Mouse (Mus musculus) embryo, embryonic 9.5 days (tissue): ENCODE results near the gene Higd1c.
A peak's percentile ranks its signal among the peaks of the same experiment; 100 is the strongest.
"Not testable (repeated sequence)": the region's sequence is repeated elsewhere in the genome, so short reads cannot be mapped to it uniquely, and the experiment has no call there.

Experiments
- DNase-seq: peaks from one replicate; pipeline ENCODE4 v3.0.0-alpha.2; 2017; ENCODE audit errors: extremely low spot score

The Higd1c gene

DNA sequence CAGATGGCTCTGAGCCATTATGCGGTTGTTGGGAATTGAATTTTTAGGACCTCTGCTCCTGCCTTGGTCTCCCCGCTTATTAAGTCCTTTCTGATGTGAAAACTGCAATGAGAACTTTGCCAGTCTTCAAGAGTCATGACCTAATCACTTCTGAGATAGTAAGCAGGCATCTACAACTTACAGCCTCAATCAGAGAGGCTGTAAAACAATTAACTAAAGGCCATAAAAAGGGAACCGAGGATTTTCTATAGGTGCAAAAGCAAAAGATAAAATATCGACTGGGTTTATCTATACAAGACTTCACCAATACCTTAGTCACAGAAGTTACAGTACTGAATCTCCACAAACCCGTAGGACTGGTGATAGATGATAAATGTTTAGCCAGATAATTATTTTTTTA is 8.5 kb upstream of the Higd1c start:
- DNase-seq: no peak

DNA sequence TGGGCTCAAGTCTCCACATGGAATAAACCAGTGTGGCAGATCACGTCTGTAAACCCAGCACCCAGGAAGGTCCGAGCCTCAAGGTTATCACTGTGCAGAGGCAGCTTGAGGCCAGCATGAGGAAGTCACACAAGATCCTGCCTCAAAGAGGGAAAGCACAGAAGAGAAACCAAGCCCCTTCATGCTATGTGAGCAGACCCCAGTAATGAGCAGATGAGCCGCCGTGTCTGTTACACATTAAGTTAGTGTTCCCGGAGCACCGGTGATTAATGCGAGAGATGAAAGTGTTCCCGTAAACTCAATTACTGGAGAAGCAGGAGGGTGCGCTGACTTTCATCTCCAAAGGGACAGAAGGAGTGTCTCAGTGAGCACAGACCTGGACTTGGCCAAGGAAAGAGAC is 1.6 kb downstream of the Higd1c start:
- not testable (repeated sequence) for DNase-seq

DNA sequence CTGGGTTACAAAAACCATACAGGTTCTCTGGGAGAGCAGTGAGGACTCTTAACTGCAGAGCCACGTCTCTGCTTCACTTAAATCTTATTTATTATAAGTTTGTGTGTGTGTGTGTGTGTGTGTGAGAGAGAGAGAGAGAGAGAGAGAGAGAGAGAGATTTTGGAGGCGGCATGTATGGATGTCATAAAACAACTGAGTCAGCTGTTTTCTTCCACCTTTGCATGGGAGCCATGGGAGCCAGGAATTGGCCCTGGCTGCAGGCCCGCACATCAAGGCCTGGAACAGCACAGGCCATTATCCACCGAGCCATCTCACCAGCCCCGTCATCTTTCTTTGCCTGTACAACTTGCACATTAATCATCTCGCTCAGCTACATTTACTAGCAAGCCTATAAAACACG is 2.8 kb downstream of the Higd1c start:
- no peak for DNase-seq

DNA sequence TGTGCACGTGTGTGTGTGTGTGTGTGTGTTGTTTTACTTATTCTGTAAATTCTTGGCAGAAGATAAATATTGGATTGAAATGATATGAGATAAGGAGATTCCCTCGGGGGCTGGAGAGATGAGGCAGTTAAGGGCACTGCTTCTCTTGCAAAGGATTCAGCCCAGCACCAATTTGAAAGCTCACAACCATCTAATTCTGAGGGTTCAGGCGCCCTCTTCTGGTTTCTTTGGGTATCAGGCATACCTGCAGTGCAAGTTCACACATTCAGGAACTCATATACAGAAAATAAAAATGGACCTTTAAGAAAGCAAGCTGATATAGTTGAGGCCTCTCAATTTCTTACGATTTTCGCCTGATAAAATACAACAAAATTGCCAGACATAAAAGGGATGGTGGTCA is 10.7 kb downstream of the Higd1c start:
- peak; percentile 63 for DNase-seq

DNA sequence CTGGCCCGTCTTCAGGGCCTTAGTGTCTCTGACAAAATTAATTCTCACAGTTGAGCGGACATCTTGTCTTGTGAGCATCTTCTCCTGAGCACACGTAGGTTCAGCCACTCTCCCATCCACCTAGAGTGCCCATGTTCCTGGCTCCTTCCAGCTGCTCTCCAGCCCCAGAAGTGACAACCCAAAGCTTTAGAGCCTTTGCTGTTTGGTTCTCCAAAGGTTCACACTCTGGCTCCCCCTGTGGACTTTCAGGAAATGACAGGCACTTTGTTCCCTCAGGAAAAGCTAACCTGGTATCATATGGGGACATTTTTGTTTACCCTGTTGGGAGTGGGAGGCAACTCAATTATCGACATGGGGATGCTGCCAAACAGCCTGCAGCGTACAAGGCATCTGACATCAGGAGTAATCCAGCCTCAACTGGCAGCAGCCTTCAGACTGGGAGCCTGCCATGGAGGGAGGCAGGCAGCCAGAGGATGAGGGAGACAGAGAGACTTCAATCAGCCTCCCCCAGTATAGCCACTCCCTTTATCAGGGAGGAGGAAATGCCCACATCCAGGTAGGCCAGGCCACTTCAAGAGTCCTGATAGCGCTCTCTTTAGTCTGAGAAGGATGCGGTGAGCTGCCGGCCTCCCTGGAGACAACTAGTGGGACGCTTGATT is 13.6 kb downstream of the Higd1c start:
- DNase-seq: not testable (repeated sequence)

DNA sequence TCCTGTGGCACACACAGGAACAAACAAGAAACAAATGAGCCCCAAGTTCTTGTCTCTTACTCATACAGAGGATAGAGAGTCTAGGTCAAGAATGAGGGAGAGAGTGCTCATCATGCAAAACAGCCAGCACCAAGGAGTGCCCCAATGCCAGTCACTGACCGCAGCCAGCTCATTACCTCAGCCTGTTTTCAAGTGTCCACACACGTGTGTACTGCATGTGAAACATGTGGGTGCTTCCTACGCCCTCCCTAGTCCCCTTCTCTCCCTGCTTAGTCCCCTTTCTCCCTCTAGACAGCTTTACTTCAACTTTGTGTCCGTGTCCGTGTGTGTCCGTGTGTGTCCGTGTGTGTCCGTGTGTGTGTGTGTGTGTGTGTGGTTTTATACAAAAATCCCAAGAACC is 15.3 kb downstream of the Higd1c start:
- no peak for DNase-seq

DNA sequence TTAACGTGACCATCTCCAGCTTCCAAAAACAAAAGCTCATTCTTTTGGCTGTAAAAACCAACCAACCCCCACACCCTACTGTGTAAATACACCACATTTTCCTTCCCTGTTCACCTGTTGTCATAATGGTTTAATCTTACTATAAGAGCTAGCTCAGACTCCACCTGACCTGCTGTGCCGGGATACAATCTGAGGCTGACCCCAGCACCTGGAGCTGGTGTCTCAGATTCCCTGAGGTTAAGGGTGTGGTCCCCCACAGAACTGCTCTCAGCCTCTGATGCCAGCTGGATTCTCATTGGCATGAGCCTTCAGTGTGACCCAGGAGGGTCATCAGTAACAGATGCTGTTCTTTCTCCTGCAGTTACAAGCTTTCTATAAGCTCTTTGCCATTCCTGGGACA is 15.8 kb downstream of the Higd1c start:
- DNase-seq: no peak

DNA sequence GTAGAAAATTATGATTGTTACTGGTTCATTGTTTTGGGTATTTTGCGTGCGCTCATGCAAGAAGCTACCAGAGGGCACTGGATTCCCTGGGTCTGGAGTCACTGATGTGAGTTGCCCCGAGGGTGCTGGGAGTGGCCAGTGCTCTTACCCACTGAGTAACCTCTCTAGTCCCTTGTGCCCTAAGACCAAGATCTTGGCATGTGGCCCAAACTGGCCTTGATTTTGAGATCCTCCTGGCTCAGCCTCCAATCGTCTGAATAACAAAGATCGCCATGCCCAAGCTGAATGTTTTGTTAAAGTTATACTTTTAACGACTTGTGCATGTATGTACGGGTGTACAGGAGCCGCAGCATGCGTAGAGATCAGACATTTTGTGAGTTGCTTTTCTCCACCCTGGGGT is 21.4 kb downstream of the Higd1c start:
- DNase-seq: no peak

DNA sequence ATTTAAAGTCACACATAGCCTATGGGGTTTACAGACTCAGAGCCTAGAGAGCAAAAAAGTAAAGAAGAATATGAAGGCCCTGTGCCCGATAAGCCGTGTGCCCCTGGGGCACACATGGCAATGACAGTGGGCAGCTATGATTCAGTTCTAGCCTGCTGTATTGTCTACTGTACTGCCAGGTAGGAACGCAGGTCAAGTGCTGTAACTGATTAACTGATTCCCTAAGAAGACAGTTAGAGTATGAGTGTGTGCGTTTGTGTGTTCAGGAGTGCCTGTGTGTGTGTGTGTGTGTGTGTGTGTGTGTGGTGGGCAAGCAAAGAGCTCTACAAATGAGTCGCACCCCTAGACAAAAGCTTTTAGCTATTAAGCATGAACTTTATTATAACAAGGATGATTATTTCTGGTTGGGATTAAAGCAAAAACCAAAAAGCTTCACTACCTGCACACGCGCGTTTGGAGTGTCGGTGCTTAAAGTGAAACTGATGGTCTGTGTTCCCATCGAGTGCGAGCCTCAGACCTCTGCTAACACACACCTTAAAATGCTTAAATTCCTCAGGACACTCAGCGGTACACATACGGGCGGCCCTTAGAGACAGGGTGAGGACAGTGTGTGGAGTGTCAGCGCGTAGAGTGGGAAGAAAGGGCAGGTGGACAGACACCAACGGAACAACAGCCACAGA is 23.3 kb downstream of the Higd1c start:
- DNase-seq: no peak

DNA sequence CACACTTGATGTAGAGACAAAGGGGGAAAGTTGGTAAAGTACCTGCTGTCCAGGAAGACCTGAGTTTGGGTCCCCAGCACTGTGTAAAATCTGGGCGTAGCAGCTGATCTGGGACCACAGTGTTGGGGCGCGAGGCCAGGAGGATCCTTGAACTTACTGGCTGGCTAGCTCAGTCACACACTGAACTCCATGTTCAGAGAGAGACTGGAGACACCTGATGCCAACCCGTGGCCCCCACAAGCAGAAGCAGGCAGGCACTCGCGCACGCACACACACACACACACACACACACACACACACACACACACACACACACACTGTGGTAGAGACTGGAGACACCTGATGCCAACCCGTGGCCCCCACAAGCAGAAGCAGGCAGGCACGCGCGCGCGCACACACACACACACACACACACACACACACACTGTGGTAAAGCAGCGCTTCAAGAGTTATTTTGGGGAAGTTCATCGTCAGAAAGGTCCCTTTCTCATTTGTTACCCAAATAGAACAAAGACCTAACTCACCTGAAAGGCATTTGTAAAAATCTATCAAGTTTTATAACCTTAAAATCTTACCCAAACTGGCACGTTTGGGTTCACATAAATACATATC is 24.0 kb downstream of the Higd1c start:
- no peak for DNase-seq

DNA sequence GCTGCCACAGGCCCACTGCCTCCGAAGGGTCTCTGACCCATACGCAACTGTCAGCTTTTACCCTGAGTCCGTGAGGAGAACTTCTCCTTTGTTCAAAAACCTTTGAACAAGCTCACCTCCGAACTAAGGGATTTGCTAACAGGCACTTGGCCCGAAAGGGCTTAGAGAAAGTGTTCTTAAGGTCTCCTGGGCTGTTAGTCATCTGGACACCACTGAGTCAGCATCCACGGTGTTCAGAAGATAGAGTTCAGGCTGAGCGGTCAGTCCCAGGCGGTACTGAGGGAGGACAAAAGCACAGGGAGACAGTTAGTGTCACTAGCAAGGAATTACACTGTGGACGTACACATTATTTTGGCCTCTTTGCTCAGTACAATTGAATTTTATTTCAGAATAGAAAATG is 24.5 kb downstream of the Higd1c start:
- no peak for DNase-seq

DNA sequence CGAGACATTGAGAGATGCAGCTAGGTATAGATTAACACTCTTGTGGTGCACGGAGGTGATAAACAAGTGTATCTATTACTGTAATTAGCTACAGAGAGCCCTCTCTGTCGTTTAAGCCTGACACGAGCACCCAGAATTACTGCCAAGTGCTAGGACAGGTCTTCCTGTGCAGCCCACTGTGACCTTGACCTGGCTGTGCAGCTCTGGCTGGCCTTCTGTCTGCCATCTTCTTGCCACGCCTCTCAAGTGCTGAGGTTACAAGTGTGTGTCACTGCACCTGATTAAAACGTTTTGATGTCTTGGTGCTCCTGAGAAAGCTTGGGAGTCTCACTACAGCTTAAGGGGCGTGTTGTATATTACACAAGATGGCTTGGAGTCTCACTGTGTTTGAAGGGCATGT is 26.7 kb downstream of the Higd1c start:
- DNase-seq: no peak

DNA sequence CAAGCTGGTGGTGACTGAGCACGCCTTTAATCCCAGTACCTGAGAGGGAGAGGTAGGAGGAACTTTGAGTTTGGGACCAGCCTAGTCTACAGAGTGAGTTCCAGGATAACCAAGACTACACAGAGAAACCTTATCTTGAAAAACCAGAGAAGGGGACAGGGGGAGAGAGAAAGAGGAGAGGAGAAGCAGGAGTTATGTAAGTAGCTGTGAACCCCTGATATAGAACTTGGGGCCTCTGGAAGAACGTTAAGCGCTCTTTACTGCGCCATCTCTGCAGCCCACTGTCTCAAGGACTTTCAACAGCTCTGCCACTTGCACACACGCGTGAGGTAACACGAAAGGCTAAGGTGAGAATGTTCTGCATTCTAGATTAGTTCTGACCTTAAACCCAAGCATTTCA is 27.3 kb downstream of the Higd1c start:
- no peak for DNase-seq

DNA sequence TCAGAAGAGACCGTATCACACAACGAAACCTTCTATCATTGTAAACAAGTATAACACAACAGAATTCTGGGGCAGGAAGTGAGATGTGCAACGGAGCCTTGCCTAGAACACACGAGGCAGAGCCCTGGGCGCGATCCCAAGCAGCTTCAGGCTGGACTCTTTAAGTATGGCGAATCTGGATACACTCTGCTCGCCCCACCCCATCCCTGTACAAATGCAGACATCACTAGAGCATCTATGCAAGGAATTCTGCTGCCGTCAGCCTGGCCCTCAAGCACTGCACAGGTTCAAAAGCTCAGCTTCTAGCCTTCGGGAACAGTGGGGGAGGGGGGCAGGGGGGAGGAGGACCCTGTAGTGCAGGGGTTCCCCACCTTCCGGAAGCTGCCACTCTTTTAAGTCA is 28.7 kb downstream of the Higd1c start:
- no peak for DNase-seq

DNA sequence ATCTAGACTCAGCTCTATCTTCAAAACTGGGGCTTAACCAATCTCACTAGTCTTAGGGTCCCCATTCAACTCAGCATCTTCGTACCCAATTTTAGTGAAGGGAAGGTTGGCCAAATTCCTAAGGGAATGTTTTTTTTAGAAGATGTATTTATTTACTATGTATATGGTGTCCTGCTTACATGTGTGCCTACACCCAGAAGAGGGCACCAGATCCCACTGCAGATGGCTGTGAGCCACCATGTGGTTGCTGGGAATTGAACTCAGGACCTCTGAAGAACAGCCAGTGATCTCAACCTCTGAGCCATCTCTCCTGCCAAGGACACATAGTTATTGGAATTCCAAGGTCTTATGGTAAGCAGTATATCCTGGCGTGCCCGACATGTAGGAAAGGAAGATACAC is 31.2 kb downstream of the Higd1c start:
- DNase-seq: no peak

DNA sequence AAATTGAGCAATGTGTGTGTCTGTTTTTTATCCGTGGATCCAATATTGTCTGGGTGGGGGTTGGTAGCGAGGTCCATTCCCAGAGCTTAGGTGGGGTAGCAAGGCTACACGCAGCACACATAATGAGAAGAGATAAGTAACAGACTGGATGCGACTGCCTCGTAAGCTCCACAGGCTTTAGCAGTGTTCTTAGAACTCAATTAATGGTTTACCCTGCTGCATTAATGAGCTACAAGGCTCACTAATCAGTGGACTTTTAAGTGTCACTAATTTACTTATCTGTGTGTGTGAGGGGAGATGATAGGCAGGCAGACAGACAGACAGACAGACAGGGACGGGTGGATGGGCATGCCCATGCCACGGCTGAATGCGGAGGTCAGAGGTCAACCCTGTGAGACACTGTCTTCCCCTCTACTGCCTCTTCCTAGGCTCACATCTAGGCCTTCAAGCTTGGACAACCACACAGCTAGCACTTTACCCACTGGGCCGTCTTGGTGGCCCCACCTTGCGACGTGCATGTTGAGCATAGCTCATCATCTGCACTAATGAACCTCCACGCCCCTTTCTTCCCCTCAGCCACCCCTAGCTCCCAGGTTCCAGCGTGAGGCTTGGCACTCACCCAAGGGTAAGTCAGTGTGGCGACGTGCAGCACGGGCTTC is 36.4 kb downstream of the Higd1c start:
- no peak for DNase-seq

DNA sequence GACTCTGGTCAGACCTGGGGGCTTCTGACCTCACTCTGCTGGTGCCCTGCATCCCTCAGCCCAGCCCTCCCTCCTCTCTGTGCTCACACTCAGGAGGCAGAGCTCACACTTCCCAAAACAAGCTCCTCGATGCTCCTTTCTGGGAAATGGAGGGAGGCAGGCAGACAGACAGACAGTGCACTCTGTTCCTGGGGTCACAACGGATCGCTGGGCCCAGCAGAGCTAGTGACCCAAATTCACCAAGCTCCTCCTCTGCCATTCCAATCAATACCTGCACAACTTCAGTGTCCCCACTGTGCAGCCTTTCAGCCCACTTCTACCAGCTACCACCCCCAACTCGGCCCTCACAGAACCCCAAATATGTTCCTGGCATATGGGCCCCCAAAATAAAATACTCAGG is 37.5 kb downstream of the Higd1c start:
- DNase-seq: no peak

DNA sequence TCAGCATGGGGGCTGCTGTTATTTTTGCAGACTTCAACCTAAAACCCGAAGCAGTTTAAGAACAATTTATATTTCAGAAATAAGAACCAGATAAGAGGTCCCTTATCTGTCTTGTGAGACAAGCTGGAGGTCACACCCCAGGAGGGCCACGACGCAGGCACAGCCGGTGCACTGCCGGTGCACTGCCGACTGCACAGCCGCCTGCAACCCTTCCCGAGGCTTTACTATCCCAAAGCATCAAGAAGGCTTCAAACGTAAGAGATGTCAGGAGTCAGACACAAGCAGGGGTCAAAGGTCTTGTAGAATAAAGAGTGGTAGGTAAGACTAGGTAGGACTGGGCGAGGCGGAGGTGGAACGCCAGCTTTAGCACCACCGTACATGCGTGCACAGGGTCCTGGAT is 38.0 kb downstream of the Higd1c start:
- no peak for DNase-seq

DNA sequence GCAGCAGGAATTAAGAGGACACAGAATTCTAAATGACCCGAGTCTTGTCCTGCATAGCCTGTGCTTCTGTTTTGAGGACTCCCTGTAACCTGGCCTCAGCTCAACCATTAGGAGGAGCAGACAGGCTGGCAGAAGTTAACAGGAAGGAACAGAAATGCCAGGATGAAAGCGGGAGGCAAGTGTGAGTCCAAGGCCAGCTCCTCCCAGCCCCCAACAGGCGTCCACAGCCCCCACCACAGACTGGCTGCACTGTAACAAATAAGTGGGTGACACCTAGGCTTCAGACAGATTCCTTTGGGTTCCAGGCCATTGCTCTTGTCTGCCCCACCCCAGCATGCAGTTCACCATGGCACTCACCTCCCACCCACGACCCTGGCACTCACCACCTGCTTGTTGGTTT is 38.5 kb downstream of the Higd1c start:
- no peak for DNase-seq

DNA sequence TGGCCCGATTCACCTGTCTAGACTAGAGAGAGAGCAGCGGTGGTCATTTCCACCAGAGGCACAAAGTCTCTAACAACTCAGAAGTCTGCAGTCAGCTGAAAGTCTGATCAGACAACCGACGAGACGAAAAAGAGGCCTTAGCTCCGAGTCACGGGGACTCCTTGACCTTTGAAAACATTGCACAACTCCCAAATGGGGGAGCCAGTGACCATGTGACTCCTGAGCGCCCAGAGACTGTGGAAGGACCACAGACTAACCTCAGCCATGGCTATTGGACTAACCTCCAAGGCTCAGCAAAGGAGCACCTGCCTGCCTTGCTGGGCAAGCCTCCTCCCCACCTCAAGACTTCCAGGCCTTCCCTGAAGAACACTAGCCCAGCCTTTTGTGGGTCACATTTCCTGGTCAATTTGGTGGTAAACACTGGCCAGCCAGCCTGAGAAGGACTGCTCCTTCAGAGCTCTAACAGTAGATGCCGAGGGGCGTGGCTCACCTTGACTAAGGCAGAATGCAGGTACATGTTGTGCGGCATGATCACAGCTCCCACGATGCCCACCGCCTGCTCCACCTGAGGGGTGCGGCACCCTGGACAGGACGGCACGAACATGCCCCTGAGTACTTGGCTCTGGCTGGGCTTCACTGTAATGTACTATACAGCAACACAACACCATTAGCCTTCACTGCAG is 39.1 kb downstream of the Higd1c start:
- no peak for DNase-seq

DNA sequence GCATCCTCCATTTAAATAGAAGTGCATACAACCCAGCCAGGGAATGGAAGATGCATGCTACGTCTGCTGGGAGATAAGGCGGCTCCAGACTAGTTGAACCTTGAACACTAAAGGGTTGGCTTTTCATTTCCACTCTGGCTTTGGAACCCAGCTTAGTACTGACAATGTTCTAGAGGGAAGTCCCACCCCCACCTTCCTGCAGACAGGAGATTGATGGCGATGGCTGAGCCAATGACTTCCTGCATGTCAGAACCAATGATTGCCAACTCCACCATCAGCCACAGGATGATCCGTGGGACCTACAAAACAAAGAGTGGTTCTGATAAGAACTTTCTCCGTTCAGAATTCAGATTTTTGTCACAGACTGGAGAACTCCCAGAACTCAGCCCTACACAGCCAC is 41.7 kb downstream of the Higd1c start:
- no peak for DNase-seq

DNA sequence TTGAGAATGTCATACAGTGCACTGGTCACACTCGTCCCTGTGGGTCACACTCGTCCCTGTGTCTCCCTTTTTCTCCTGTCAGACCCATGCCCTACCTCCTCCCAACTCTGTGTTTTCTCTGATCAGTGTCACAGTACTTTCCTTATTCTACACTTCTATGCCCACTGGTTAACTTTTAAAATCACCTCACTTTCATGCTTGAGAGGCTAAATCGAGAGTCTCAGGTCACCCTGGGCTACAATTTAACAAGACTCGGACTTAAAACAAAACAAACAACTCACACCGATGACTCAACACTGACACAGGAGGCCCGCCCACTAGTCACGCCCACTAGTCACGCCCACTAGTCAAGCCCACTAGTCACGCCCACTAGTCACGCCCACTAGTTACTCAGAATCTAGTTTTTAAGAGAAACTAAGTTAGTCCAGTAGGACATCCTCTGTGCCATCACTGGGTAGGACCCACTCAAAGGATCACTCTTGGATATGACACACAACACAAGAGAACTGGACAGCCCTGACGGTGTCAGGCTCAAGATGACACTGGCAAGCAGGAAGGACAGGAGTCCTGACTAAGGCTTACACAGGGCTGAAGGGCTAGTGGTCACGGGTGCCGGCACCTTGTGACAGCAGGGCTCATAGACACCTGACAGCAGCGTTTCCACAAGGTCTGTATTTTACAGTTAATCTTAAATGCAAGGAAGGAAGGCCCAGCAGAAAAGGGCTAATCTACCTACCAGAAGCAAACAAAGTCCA is 46.8 kb downstream of the Higd1c start:
- no peak for DNase-seq
